Mouse (Mus musculus): ENCODE data around the gene Scn4a. TPM values are rescaled to one million over a fixed set of nuclear protein-coding genes. Genes with fewer than 3 reads are reported as not detected.
A peak's percentile ranks its signal among the peaks of the same experiment; 100 is the strongest.

Gene Scn4a
- total and polyA plus RNA-seq, 3 experiments, result 0.05 TPM; not detected in 2

DNA sequence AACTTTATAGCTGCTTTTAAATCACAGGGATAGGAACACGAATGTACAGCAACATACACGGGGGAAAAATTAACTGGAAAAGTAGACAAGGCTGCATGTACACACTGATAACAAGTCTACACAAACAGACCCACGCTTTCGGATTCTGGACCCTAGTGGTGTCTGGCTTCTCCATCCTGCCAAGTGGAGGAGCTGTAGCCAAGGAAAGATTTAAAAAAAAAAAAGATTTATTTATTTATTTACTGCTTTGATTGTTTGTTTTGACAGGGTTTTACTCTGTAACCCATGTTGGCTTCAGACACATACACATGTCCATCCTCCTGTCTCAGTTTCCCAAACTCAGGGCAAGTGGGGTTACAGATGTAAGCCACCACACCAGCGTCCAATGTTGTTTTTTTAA, 45.7 kb downstream of the Scn4a start:
- Histone ChIP-seq H3K36me3 (replicated peaks) (no peaks in the 10 kb centered on the region), H3K27me3 (ENCODE audit: insufficient read depth, low read length) (peaks cover 46% of the 10 kb centered on the region), H3K4me3 (ENCODE audit: low read depth, low read length) (no peak overlapping the region), H3K4me1 (ENCODE audit: insufficient read depth, low read depth, low read length) (no peaks in the 10 kb centered on the region; the same call in 1 of the 2 replicates), H3K9me3 (replicated peaks) (no peaks in the 10 kb centered on the region)
- DNase-seq (ENCODE audit: low spot score), result no peak
- TF ChIP-seq GATA1 (IDR thresholded peaks at IDR 0.05; ENCODE audit: borderline replicate concordance, low read length) (no peak), TAL1 (conservative IDR thresholded peaks at IDR 0.05; ENCODE audit: low read depth, low read length) (no peak), CTCF (IDR thresholded peaks at IDR 0.05; ENCODE audit: low read depth, low read length) (no peak), POLR2AphosphoS5 (IDR thresholded peaks at IDR 0.05; ENCODE audit: insufficient replicate concordance, low read depth, low read length) (no peak), GATA2 (IDR thresholded peaks at IDR 0.05; ENCODE audit: borderline replicate concordance, low read depth, low read length) (no peak)
- ATAC-seq (ENCODE audit: extremely low read depth, insufficient number of reproducible peaks, low FRiP score, poor library complexity, severe bottlenecking), result no peak

GRCm38 (mm10) chr11:106306758-106307157, 46.3 kb downstream of the Scn4a start:
- no peaks in the 10 kb centered on the region for H3K36me3 ChIP-seq (replicated peaks)
- H3K4me1 ChIP-seq (ENCODE audit: insufficient read depth, low read depth, low read length), result no peaks in the 10 kb centered on the region; the same call in 1 of the 2 replicates
- ATAC-seq (ENCODE audit: extremely low read depth, insufficient number of reproducible peaks, low FRiP score, poor library complexity, severe bottlenecking) (no peak), DNase-seq (ENCODE audit: low spot score) (no peak)
- no peak overlapping the region for H3K4me3 ChIP-seq (ENCODE audit: low read depth, low read length)
- TF ChIP-seq CTCF (IDR thresholded peaks at IDR 0.05; ENCODE audit: low read depth, low read length) (no peak), TAL1 (conservative IDR thresholded peaks at IDR 0.05; ENCODE audit: low read depth, low read length) (no peak), POLR2AphosphoS5 (IDR thresholded peaks at IDR 0.05; ENCODE audit: insufficient replicate concordance, low read depth, low read length) (no peak), GATA1 (IDR thresholded peaks at IDR 0.05; ENCODE audit: borderline replicate concordance, low read length) (no peak), GATA2 (IDR thresholded peaks at IDR 0.05; ENCODE audit: borderline replicate concordance, low read depth, low read length) (no peak)
- no peaks in the 10 kb centered on the region for H3K9me3 ChIP-seq (replicated peaks)
- peaks cover 44% of the 10 kb centered on the region for H3K27me3 ChIP-seq (ENCODE audit: insufficient read depth, low read length)

- Histone ChIP-seq H3K9me3 (replicated peaks) (no peaks in the 10 kb centered on the region), H3K36me3 (replicated peaks) (no peaks in the 10 kb centered on the region), H3K27me3 (ENCODE audit: insufficient read depth, low read length) (peaks cover 50% of the 10 kb centered on the region), H3K4me1 (ENCODE audit: insufficient read depth, low read depth, low read length) (no peaks in the 10 kb centered on the region; the same call in 1 of the 2 replicates), H3K4me3 (ENCODE audit: low read depth, low read length) (no peak overlapping the region)
- TF ChIP-seq GATA1 (IDR thresholded peaks at IDR 0.05; ENCODE audit: borderline replicate concordance, low read length) (no peak), CTCF (IDR thresholded peaks at IDR 0.05; ENCODE audit: low read depth, low read length) (no peak), GATA2 (IDR thresholded peaks at IDR 0.05; ENCODE audit: borderline replicate concordance, low read depth, low read length) (no peak), POLR2AphosphoS5 (IDR thresholded peaks at IDR 0.05; ENCODE audit: insufficient replicate concordance, low read depth, low read length) (no peak), TAL1 (conservative IDR thresholded peaks at IDR 0.05; ENCODE audit: low read depth, low read length) (no peak)
- DNase-seq (ENCODE audit: low spot score) (no peak), ATAC-seq (ENCODE audit: extremely low read depth, insufficient number of reproducible peaks, low FRiP score, poor library complexity, severe bottlenecking) (no peak)
These were observed 47.1 kb downstream of the Scn4a start for GRCm38 (mm10) chr11:106306065-106306385.

GRCm38 (mm10) chr11:106305348-106306064, 47.6 kb downstream of the Scn4a start:
- H3K9me3 ChIP-seq (replicated peaks), result no peaks in the 10 kb centered on the region
- DNase-seq (ENCODE audit: low spot score) (no peak), ATAC-seq (ENCODE audit: extremely low read depth, insufficient number of reproducible peaks, low FRiP score, poor library complexity, severe bottlenecking) (no peak)
- no peak overlapping the region for H3K4me3 ChIP-seq (ENCODE audit: low read depth, low read length)
- H3K36me3 ChIP-seq (replicated peaks), result no peaks in the 10 kb centered on the region
- peaks cover 53% of the 10 kb centered on the region for H3K27me3 ChIP-seq (ENCODE audit: insufficient read depth, low read length)
- TF ChIP-seq GATA2 (IDR thresholded peaks at IDR 0.05; ENCODE audit: borderline replicate concordance, low read depth, low read length) (no peak), POLR2AphosphoS5 (IDR thresholded peaks at IDR 0.05; ENCODE audit: insufficient replicate concordance, low read depth, low read length) (no peak)
- no peaks in the 10 kb centered on the region; the same call in 1 of the 2 replicates for H3K4me1 ChIP-seq (ENCODE audit: insufficient read depth, low read depth, low read length)

DNA sequence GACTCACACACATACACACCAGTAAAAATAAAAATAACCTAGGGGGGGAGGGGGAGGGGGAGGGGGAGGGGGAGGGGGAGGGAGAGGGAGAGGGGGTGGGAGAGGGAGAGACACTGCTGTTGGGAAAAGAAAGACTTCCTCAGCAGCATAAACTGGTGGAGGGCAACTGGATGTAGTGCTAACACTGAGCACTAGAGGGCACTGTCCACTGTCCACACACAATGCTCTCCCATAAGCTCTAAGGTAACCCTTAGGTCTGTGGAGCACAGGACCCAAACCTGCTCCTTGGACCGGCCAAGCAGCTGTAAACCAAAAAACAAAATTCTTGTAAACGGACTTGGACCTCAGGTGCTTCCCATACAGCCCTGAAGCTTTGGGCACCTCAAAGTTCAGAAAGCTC, 50.5 kb downstream of the Scn4a start:
- peak; percentile 76 for TF ChIP-seq CTCF (IDR thresholded peaks at IDR 0.05; ENCODE audit: low read depth, low read length)
- no peak for TF ChIP-seq POLR2AphosphoS5 (IDR thresholded peaks at IDR 0.05; ENCODE audit: insufficient replicate concordance, low read depth, low read length)
- TF ChIP-seq GATA2 (IDR thresholded peaks at IDR 0.05; ENCODE audit: borderline replicate concordance, low read depth, low read length), result no peak
- no peak for TF ChIP-seq TAL1 (conservative IDR thresholded peaks at IDR 0.05; ENCODE audit: low read depth, low read length)
- no peak for TF ChIP-seq GATA1 (IDR thresholded peaks at IDR 0.05; ENCODE audit: borderline replicate concordance, low read length)
- DNase-seq (ENCODE audit: low spot score), result peak; percentile 38
- Histone ChIP-seq H3K27me3 (ENCODE audit: insufficient read depth, low read length) (peaks cover 51% of the 10 kb centered on the region), H3K4me3 (ENCODE audit: low read depth, low read length) (no peak overlapping the region), H3K4me1 (ENCODE audit: insufficient read depth, low read depth, low read length) (no peaks in the 10 kb centered on the region), H3K36me3 (replicated peaks) (no peaks in the 10 kb centered on the region), H3K9me3 (replicated peaks) (no peaks in the 10 kb centered on the region)
- no peak for ATAC-seq (ENCODE audit: extremely low read depth, insufficient number of reproducible peaks, low FRiP score, poor library complexity, severe bottlenecking)

DNA sequence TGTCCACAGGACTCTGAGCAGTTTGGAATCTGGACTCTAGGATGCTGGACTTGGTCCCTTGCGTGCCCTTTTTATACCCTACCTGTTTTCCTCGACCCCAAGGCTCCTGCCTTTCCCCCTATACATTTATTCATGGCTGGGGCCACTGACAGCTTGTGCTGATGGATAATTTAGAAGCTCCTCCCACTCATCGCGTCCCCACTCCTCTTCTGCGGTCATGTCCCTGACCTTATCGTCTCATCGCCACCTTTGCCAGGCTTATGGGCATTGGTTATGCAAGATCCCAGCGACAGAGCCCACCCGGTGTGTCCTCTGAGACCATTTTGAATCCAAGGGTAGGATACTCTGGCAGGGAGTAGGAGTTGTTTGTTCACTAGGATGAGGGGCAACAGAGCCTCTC, 51.3 kb downstream of the Scn4a start, which contains the start of gene Gh:
Gene Gh, minus strand, starts transcription at position 101 of the 400 bp plus-strand sequence.
- Histone ChIP-seq H3K4me3 (ENCODE audit: low read depth, low read length) (no peak within 1 kb of the TSS), H3K36me3 (replicated peaks) (no peaks in the 10 kb centered on the region), H3K27me3 (ENCODE audit: insufficient read depth, low read length) (peaks cover 50% of the 10 kb centered on the region), H3K4me1 (ENCODE audit: insufficient read depth, low read depth, low read length) (no peaks in the 10 kb centered on the region), H3K9me3 (replicated peaks) (no peaks in the 10 kb centered on the region)
- no peak for TF ChIP-seq GATA1 (IDR thresholded peaks at IDR 0.05; ENCODE audit: borderline replicate concordance, low read length)
- TF ChIP-seq CTCF (IDR thresholded peaks at IDR 0.05; ENCODE audit: low read depth, low read length), result no peak
- TF ChIP-seq POLR2AphosphoS5 (IDR thresholded peaks at IDR 0.05; ENCODE audit: insufficient replicate concordance, low read depth, low read length), result no peak
- no peak for TF ChIP-seq GATA2 (IDR thresholded peaks at IDR 0.05; ENCODE audit: borderline replicate concordance, low read depth, low read length)
- TF ChIP-seq TAL1 (conservative IDR thresholded peaks at IDR 0.05; ENCODE audit: low read depth, low read length), result no peak
- no peak for DNase-seq (ENCODE audit: low spot score)
- no peak for ATAC-seq (ENCODE audit: extremely low read depth, insufficient number of reproducible peaks, low FRiP score, poor library complexity, severe bottlenecking)
